Mouse (Mus musculus): ENCODE data around the gene Grid1. TPM values are rescaled to one million over a fixed set of nuclear protein-coding genes. Genes with fewer than 3 reads are reported as not detected.
A peak's percentile ranks its signal among the peaks of the same experiment; 100 is the strongest.

Grid1 gene
- total RNA-seq (2021), result 10 to 100 TPM; 48.4 to 51.1 TPM
- long read RNA-seq, partial matches to known transcripts, result 0 of 3 reads
- long read RNA-seq, other reads (novel, unspliced or antisense), result 3 of 3 reads

DNA sequence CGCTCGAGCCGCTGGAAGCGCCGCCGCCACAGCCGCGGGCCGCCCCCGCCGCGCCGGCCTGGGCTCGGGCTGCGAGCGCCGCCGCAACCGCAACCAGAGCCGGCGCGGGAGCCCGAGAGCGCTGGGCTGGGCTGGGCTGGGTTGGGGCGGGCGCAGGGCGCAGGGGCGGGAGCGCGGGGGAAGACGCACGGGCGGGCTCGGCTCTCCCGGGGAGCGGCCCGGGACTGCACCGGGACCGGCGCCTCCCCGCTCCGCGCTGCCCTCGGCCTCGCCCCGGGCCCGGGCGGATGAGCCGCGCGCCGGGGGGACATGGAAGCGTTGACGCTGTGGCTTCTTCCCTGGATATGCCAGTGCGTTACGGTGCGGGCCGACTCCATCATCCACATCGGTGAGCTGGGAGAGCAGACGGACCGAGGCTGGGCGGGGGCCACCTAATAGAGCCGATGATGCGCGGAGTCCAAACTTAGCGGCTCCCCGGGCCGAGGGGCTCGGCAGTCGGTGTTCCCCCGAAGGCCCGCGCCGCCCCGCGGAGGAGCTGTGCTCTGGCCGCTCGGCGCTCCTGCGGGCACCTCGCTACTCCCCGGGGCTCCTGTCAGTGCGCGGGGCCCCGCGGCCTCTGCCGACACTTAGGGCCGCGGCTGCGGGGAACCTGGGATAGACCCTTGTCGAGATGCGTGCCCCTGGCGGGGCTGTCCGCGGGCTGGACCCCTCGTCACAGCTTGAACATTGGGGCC is at the start of gene Grid1:
Gene Grid1, plus strand, starts transcription at position 190 of the 734 bp plus-strand sequence.
- DNase-seq (ENCODE audit: low spot score in 2 of 2), result peak; percentile 66 to 74

DNA sequence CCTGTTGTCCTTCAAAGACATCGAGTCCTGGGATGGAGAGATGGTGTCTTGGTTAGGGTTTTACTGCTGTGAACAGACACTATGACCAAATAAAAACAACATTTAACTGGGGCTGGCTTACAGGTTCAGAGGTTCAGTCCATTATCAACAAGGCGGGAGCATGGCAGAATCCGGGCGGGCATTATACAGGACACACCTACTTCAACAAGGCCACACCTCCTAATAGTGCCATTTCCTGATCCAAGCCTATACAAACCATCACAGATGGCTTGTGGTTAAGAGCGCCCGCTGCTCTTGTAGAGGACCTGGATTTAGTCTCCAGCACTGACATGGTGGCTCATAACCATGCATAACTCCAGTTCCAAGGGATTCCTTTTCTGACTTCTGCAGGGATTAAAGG is 49.4 kb upstream of the Grid1 start:
- no peak for DNase-seq (ENCODE audit: low spot score in 2 of 2)

DNA sequence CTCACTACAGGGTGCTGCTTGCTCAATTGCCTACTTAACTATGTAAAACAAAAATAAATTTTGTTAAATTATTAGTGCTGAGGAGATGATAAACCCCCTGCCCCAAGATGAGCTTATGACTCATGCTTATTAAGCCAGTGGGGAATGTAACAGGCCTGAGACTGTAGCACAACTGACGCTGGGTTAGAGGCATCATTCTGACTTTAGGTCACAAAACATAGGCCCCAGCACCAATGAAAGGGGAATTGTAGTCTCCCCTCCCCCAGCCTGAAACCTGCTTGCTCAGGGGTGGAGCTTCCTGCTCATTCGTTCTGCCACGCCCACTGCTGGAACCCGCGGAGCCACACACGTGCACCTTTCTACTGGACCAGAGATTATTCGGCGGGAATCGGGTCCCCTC is 48.3 kb upstream of the Grid1 start:
- DNase-seq (ENCODE audit: low spot score in 2 of 2), result no peak

DNA sequence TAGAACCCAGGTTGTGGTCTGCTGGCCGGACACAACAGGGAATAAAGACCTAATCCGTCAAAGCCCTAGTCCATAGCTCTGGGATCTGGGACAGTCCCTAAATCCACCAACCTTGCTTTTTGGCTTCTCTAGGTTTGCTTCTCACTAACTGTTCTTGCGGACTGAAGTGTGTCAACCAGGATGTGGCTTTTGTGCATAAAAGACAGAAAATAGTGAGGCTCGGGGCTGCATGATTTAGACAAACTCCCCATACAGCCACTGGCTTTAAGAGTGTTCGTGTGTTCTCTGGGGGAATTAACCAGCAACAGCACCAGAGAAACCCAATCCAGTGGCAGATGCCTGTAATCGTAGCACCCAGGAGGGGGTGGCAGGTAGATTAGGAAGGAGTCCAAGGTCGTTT is 47.8 kb upstream of the Grid1 start:
- DNase-seq (ENCODE audit: low spot score in 2 of 2), result no peak

DNA sequence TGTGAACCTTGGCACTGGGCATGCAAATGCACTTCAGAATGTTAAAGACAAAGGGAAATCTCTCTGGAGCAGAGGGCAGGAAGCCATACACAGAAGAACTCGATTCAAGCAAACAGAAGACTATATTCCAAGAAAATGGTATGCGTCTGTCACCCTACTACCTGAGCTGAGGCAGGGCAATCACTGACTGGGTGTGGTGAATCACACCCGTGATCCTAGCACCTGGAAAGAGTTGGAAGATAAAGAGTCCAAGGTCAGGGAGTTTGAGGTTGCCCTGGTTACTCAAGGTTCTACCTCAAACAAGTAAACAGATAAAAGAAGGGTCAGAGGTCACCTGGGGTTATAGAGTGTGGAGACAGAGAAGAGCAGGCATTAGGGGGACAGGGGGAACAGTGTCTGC is 46.2 kb upstream of the Grid1 start:
- no peak for DNase-seq (ENCODE audit: low spot score in 2 of 2)

DNA sequence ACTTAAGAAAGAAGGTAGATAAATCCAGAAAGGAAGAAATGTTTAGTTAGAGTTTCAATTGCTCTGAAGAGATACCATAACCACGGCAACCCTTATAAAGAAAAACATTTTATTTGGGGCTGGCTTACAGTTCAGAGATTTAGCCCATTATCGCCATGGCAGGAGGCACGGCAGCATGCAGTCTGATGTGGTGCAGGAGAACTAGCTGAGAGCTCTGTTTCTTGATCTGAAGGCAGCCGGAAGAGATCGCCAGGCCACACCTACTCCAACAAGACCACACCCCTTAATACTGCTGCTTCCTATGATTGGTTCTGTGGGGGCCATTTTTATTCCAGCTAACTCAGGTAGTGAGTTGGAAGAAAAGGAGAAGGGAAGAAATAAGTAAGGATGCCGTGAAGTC is 45.7 kb upstream of the Grid1 start:
- DNase-seq (ENCODE audit: low spot score in 2 of 2), result no peak

DNA sequence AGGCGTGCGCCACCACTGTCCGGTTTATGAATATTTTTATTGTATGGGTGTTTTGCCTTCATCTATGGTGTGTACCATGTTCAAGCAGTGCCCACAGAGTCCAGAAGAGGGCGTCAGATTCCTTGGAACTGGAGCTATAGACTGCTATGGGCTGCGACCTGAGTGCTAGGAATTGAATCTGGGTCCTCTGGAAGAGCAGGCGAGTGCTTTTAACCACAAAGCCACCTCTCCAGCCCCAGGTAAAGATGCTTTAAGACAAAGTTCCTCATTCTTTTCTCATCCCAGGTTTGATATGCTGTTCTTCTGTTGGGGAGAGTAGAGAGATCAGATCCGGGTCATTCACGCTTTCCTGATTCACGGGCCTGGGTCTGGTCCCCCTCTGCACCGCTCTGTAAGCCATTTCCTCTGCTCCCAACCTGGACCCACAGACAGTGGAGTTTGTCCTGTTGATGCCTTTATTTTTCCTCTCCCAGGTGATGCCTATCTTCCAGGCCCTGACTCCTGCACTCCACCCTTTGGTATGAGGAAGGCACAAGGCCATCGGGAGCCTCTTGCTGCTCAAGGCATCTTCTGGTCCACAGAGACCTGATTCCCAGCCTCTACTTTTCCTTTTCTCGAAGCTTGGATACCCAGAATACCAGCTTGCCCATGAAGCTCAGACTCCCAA is 43.1 kb upstream of the Grid1 start:
- DNase-seq (ENCODE audit: low spot score in 2 of 2), result no peak

DNA sequence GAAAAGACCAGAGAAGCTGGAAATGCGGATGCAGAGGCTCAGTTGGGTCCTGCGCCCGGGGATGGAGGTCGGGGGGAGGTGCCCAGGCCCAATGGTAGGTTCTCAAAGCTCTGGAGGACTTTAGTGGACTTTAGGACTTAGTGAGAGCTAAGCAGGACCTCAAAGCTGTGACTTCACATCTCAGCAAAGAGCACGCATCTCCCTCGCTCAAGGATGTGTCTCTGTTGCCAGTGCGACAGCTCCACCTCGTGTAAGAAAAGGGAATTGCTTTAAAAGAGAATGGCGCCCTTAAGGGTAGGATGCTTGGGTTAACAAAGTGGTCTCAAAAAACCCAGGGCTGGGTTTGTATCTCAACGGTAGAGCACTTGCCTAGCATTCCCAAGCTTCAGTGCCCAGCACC is 42.1 kb upstream of the Grid1 start:
- DNase-seq (ENCODE audit: low spot score in 2 of 2), result peak; percentile 43 to 67

DNA sequence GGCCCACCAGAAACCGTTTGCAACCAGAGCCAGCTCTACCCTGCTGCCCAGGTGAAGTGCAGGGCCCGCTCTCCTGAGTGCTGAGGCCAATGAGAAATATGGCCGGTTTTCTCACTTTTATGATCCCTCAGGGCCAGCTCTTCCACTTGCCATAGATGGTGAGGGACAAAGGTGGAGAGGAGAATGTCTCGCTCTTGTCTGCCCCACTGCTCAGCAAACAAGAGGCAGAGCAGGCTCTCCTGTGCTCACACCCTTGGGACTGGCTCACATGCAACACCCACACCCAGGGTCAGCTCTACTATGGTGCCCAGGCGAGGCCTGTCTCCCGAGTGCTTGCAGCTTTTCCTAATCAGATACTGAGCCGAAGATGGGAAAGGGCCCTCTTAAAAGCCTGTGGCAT is 41.1 kb upstream of the Grid1 start:
- DNase-seq (ENCODE audit: low spot score in 2 of 2), result no peak

DNA sequence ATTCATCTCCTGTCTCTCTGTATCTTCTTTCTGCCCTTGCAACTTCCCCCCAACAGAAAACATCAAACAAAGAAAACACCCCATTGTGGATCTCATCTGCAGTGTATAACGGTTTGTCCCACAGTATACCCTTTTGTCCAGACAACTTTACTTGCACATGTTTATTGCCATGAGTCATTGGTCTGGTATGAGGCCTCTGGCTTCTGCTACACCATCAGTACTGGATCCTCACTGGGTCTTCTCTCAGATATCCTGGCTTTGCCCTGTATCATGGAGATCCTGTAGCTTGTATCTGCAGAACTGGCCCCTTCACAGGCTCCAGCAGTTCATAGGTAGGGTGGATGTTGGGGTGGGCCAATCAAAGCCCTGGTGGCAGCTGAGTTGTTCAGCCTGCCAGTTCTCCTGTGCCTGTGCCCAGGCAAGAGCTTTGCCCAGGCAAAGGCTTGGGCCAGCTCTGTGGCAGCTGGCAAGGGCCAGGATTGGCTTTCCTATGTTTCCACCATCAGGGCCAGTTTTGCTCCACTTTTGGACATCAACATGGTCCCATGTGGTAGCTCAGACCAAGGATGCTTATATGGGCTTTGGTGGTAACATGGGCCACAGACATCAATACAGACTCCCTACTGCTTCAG is 26.4 kb upstream of the Grid1 start:
- no peak for DNase-seq (ENCODE audit: low spot score in 2 of 2)

DNA sequence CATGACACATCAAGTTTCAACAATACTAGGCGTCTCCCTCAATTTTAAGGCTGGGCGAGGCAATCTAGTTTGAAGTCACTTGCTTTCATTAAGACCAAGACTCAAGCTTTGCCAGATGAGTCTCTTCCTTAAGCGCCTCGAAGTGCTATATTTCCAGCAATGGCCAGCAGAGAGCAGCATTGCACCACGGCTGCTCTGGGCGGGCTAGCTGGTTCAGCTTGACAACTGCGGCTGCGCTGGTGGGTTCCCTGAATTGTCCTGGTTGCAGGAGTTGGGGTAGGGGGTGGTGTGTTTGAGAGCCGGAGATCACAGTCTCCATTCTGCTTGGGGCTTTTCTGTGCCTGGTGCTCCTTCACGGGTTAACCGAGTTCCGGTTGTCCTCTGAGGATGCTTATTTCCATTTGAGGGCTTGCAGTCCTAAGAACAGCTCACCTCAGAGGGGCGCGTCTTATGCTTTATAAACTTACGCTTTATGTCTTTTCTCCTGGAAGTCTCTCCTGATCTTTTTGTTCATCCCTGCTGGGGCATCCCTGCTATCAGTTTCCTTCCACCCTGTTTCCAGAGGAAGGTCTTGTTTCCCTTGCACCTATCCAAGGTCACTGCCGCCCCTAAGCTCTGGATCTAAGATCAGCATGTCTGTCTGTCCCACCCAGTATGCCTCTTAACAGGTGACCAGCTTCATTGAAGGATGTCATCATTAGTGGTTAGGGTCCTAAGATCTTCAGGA is 9.0 kb upstream of the Grid1 start:
- DNase-seq (ENCODE audit: low spot score in 2 of 2), result peak; percentile 94 to 95

DNA sequence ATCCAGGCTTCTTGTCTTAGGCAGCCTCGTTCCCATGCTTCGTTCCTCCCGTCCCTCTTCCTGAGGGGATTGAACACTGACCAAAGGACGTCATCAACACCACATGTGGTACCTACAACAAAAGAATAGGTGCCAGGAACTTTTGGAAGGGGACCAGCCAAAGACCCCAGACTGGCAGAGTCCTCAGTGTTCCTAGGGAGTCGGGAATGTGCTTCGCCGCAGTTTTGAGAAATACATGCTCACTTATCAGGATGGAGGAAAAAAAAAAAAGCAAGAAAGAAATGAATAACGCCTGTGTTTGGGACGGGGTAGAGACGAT is 8.5 kb upstream of the Grid1 start:
- DNase-seq (ENCODE audit: low spot score in 2 of 2), result peak in 1 of 2 experiments; percentile 17

DNA sequence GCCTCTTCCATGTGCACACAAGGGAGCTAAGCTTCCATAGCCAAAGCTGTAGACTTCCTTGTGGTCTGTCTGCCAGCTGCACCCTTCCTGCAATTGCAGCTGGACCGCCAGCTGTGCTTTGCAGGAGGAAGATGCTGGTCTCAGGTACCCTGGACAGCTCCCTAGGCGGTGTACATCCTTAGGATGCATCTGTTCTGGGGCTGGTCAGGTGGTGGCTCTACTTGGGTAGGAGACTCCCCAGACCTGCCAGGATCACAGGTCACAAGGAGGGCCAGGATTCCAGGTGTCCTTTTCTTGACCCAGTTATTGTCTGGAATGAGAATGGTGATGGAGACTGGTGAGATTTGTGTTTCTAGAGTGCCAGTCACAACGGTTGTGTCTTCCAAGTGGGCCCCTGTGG is 3.6 kb upstream of the Grid1 start:
- peak in 1 of 2 experiments; percentile 4 for DNase-seq (ENCODE audit: low spot score in 2 of 2)

DNA sequence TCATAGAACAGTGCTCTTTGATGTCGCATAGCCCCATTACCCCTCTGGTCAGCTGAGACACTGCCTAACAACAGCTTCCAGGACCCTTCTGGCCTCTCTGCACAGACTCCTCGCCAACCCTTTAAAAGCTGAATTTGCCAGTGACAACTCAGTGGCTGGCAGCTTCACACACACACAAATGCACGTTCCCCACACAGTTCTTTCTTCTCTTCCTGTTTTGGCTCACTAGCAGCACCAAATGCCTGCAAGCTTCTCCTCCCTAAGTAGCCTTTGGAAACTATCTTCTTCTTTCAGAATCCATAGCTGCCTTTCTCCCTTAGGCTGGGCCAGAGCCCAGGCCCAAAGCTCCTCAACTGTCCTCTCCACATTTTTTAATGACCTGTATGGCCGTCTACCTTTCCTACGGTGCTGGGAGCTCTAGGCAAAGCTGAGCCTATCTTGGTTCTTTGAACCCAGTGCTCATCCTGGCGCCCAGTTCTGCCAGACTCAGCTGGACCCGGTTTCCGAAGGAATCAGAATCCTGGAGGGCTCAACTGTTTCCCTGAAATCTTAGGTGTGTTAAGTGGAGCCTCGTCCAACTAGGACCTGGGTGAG is 1.4 kb upstream of the Grid1 start:
- DNase-seq (ENCODE audit: low spot score in 2 of 2), result peak; percentile 20 to 24

DNA sequence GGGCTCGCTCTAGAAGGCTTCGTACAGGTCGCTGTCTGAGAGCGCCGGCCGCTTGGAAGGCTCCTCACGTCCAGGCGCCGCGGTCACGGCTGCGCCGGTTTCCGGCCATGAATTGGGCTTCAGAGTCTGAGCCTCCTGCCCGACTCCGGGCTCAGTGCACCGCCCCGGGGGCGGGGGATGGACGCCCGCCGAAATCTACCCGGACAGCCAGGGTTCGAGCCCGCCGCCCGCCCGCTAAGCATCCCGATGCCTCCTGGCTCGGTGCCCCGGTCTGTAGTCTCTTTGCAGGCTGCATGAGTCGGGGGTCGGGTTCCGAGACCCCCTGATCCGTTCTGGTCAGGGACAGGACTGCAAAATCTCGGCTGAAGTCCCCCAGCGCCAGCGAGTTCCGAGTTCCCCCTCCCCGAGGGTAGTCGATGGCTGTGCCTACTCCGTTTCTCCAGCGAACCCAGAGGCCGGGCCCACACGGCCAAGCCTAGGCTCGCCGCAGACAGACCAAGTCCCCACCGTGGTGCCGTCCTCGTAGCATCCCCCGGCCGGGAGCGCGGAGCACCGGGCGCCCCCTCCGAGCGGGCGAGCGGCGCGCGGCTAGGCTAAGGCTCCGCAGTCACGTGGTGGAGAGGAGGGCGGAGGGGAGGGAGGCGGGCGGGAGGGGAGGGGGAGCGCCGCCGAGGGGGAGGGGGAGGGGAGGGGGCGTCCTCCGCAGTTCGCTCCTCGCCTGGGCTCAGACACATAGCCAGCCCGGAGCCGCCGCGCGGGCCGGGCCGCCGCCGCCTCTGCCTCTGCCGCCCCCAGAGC is 588 bp upstream of the Grid1 start:
- DNase-seq (ENCODE audit: low spot score in 2 of 2), result peak; percentile 75 to 81

DNA sequence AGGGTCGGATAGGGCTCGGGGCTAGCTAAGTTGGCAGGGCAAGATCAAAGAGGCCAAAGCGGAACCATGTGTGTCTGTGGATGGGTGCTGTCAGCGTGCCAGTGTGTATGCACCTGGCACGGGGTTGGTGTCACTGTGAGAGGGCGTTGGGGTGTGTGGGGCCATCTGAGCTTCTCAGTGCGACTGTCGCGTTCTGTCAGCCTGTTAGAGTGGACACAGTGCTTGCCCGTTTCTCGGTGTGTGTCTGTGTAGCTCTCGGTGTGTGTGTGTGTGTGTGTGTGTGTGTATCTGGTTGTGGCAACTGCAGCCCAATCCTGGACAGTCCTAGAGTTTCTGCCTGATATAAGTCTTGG is 721 bp downstream of the Grid1 start:
- DNase-seq (ENCODE audit: low spot score in 2 of 2), result peak; percentile 42 to 55

DNA sequence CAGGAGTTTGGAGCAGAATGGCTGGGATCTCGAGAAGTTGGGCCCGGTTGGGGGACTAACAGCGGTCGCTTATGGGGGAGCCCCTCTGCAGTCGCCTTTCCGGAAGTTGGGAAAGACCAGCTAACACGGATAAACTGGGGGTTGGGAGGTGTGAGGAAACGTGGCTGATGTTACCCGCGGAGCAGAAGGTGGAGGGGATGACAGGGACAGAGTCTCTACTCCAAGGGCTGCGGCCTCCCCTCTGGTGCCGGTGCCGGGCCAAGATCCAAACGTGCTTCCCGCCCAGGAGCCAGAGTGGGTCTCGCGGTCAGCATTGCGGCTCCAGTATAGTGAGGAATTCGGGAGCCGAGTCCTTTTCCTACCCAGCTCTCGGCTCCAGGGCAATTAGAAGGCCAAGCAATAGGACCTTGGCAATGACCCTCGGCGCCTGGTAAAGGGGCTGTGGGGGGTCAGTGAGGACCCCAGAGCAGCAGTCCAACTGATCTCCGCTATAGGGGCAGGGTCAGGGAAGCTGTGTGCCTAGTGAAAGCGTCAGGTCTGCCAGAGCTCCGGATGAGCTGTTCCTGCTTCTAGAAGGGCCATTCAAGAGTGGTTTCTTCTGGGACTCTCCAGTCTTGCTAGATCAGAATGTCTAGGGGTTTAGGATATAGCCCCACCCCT is 1.4 kb downstream of the Grid1 start:
- peak; percentile 21 to 38 for DNase-seq (ENCODE audit: low spot score in 2 of 2)

DNA sequence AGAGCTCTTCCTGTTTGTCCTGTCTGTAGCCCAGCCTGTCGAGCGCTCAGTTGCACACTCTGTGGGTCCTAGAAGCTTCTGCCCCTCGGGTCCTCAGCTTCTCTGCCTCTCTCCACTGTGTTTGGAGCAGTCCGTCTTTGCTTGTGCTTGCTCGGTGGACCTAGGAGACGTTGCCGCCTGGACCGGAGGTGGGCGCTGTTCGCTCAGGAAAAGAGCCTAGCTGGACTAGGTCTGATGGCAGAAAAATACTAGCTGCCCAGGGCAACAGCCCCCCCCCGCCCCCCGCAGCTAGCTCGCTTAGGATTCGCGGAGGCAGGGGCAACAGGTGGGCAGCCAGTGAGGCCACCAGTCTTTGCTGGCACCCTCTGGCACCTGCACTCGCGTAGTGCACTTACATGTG is 3.2 kb downstream of the Grid1 start:
- peak; percentile 87 to 90 for DNase-seq (ENCODE audit: low spot score in 2 of 2)

DNA sequence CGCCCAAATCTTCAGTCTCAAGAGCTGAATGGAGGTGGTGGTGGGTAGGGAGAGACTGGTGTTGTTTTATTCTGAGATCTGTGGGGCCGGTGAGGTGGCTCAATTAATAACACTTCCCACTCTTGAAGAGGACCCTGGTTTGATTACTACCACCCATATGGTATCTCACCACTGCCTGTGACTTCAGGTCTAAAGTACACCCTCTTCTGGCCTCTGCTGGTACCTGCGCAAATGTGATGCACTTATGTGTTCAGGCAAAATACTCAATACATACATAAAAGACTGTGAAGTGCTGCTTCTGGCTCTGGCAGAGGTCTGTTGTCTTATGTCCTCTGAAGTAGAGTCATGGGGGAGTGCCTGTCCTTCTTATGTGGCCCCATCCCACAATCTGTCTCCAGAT is 4.3 kb downstream of the Grid1 start:
- peak; percentile 2 to 14 for DNase-seq (ENCODE audit: low spot score in 2 of 2)

DNA sequence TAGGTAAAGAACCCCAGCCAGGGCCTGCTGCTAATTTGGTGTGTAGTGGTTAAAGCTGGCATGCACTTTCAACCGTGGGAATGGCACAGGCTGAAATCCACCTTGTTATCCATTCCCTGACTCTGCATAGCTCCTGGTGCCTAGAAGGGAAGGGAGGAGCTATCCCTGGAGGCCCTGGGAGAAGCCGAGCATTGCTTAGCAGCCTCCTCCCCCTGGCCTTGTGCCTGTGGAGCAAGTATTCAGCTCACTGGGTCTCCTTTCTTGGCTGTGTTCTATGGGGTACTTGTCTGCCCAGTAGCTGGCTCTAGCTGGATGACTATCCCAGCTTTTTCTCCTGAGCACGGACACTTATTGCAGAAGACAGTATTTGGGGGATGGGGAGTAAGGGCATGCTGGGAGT is 6.0 kb downstream of the Grid1 start:
- DNase-seq (ENCODE audit: low spot score in 2 of 2), result peak; percentile 61 to 68

Measured in layer of hippocampus, postnatal 10 days (tissue).